Mouse (Mus musculus): ENCODE data around the gene Fmo6.

Fmo6 gene

GRCm38 (mm10) chr1:162914932-162915556 lies 22.3 kb downstream of the Fmo6 start:
- no peak for DNase-seq (ENCODE audit: low spot score in 2 of 2)

GRCm38 (mm10) chr1:162912085-162912484 lies 25.2 kb downstream of the Fmo6 start:
- no peak for DNase-seq (ENCODE audit: low spot score in 2 of 2)

GRCm38 (mm10) chr1:162901879-162902278 lies 35.4 kb downstream of the Fmo6 start:
- DNase-seq (ENCODE audit: low spot score in 2 of 2): no peak

- DNase-seq (ENCODE audit: low spot score in 2 of 2): no peak
Observed at GRCm38 (mm10) chr1:162897838-162898811, 39.2 kb downstream of the Fmo6 start, which contains the start of gene Fmo2. Fmo2 (minus strand) TSS chr1:162898726.

GRCm38 (mm10) chr1:162895900-162896299 lies 41.4 kb downstream of the Fmo6 start:
- peak in 1 of 2 experiments; percentile 64 for DNase-seq (ENCODE audit: low spot score in 2 of 2)

GRCm38 (mm10) chr1:162893014-162893413 lies 44.3 kb downstream of the Fmo6 start:
- DNase-seq (ENCODE audit: low spot score in 2 of 2): no peak

GRCm38 (mm10) chr1:162891980-162892451 lies 45.3 kb downstream of the Fmo6 start:
- DNase-seq (ENCODE audit: low spot score in 2 of 2): no peak

GRCm38 (mm10) chr1:162888646-162889045 lies 48.7 kb downstream of the Fmo6 start:
- DNase-seq (ENCODE audit: low spot score in 2 of 2): no peak

- DNase-seq (ENCODE audit: low spot score in 2 of 2): no peak
Observed at GRCm38 (mm10) chr1:162887644-162888043, 49.7 kb downstream of the Fmo6 start.

- no peak for DNase-seq (ENCODE audit: low spot score in 2 of 2)
Observed at GRCm38 (mm10) chr1:162886138-162886816, 51.0 kb downstream of the Fmo6 start.

- no peak for DNase-seq (ENCODE audit: low spot score in 2 of 2)
Observed at GRCm38 (mm10) chr1:162882681-162883080, 54.6 kb downstream of the Fmo6 start.

- peak in 1 of 2 experiments; percentile 29 for DNase-seq (ENCODE audit: low spot score in 2 of 2)
Observed at GRCm38 (mm10) chr1:162879595-162880369, 57.5 kb downstream of the Fmo6 start.

- DNase-seq (ENCODE audit: low spot score in 2 of 2): no peak
Observed at GRCm38 (mm10) chr1:162875091-162875490, 62.2 kb downstream of the Fmo6 start.

- no peak for DNase-seq (ENCODE audit: low spot score in 2 of 2)
Observed at GRCm38 (mm10) chr1:162871701-162872311, 65.5 kb downstream of the Fmo6 start.

GRCm38 (mm10) chr1:162870978-162871377 lies 66.3 kb downstream of the Fmo6 start:
- DNase-seq (ENCODE audit: low spot score in 2 of 2): no peak

- no peak for DNase-seq (ENCODE audit: low spot score in 2 of 2)
Observed at GRCm38 (mm10) chr1:162867396-162867795, 69.9 kb downstream of the Fmo6 start.
